Mouse (Mus musculus): ENCODE results near the gene Ino80d. TPM values are rescaled to one million over a fixed set of nuclear protein-coding genes. Genes with fewer than 3 reads are reported as not detected.
A peak's percentile ranks its signal among the peaks of the same experiment; 100 is the strongest.

Gene Ino80d
- polyA plus RNA-seq, 1 experiment from 2014 or later, result 13.4 TPM

DNA sequence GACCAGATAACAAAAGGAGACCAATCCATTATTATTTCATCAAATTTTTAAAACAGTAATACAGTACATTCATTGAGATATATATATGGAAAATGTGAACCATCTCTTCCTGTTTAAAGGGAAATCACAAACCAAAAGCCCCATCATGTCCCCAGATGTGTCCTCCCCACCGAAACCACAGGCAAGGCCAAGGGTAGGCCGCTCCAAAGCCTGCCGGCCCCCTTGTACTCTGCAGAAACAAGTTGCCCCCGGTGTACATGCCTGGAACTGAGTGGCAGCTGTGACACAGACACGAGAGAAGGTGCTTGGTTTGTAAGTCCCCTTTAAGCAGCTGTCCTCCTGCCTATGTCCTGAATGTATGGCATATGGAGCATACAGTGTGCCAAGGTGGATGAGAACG, 66.5 kb downstream of the Ino80d start:
- no peak overlapping the region for H3K4me2 ChIP-seq (replicated peaks)

DNA sequence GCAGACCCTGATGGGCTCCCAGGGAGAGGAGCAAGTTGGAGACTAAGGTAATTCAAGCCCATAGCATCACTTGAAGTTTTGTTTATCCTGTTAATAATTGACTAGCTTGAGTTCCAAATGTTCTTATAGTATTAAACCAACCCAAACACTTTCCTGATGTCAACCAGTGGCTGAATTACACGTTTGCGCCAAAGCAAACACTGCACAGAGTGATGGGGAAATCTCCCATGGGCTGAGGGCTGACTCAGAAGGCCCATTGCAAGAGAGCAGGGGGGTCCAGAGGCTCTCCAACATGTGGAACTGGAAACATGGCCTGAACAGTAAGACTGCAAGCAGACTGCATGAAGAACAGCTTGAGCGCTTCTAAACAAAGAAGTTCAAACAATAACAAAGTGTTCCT, 81.5 kb downstream of the Ino80d start:
- no peaks in the 10 kb centered on the region for H3K9me3 ChIP-seq (replicated peaks)
- H3K27me3 ChIP-seq, result no peaks in the 10 kb centered on the region
- ATAC-seq (ENCODE audit: low FRiP score), result no peak
- WGBS, result 82% methylated on average over 3 of the region's 3 CpGs
- H3K9ac ChIP-seq, result no peak overlapping the region
- H3K4me2 ChIP-seq (replicated peaks), result no peak overlapping the region
- H3K36me3 ChIP-seq, result no peaks in the 10 kb centered on the region
- H3K4me3 ChIP-seq, result no peak overlapping the region
- no peak overlapping the region for H3K27ac ChIP-seq
- no peaks in the 10 kb centered on the region for H3K4me1 ChIP-seq

More for the DNA sequence above, 66.5 kb downstream of the Ino80d start:
- Histone ChIP-seq H3K27me3 (no peaks in the 10 kb centered on the region), H3K9ac (no peak overlapping the region), H3K4me3 (no peak overlapping the region), H3K9me3 (replicated peaks) (no peaks in the 10 kb centered on the region), H3K4me1 (0 out of 2 replicates have a peak, but pooled peaks cover 3% of the 10 kb centered on the region), H3K27ac (no peak overlapping the region), H3K36me3 (no peaks in the 10 kb centered on the region)
- 83% methylated on average over 6 of the region's 6 CpGs for WGBS
- ATAC-seq (ENCODE audit: low FRiP score), result no peak

DNA sequence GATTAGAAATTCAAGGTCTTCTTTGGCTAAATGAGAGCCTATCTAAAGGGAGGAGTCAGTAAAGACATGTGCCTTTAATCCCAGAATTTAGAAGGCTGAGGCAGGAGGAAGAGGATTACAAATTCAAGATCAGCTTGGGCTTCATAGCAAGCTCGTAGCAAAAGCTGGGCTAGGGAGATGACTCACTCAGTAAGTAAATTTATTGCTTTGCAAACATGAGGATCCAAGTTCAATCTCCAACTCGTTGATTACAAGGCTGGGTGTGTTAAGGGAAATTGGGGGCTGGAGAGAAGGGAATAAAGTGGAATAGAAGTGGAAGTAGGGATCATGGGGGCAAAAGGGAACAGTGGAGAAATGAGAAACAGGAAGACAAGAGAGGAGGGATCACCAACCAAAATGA, 94.6 kb downstream of the Ino80d start:
- Histone ChIP-seq H3K9ac (no peak overlapping the region), H3K27ac (no peak overlapping the region), H3K9me3 (replicated peaks) (no peaks in the 10 kb centered on the region), H3K36me3 (no peaks in the 10 kb centered on the region), H3K4me2 (replicated peaks) (no peak overlapping the region), H3K27me3 (no peaks in the 10 kb centered on the region), H3K4me1 (no peaks in the 10 kb centered on the region), H3K4me3 (no peak overlapping the region)
- no peak for ATAC-seq (ENCODE audit: low FRiP score)
- WGBS, result 62% methylated on average over 2 of the region's 2 CpGs

DNA sequence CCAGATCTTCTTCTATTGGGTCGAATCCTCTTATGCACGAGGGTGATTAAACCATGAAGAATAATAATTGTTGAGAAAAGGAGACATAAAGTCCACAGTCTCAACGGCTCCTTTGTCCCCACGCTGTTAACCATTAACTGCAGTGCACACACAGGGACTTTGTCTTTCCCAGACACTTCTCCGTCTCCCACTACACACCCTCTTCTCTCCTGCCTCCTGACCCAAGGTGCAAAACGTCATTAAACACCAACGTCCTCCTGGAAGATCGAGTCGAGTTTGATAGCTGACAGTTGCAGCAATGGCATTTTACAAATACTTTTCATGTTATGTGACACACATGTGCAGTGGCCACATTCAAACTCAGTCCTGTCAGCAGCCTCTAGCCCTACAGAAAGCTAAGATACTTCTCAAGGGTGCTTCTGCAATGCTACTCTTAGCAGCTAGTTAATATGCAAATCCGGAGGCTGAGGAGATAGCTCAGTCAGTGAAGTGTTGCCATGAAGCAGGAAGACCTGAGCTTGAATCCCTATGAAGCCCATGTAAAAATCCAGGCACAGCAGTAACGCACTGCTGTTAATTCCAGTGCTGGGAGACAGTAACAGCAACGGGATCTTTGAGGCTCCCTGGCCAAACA, 109.3 kb downstream of the Ino80d start:
- H3K9me3 ChIP-seq (replicated peaks), result no peaks in the 10 kb centered on the region

DNA sequence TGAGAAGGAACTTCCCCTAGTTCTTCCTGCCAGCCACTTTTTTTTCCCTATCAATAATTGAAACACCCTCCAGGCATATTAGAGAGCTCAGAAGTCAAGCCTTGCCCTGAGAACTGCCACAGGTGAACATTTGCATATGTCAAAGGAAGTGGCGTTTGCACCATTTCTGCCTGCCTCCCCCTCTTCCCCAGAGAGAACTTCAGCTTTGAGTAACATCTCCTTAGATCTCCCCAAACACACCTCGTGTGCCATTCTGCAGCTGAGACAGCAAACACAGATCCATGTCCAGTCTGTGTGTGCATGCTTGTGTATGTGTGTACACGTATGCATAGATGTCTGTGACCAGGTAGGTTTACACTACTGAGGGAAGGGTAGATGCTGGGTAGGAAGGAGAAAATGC, 112.6 kb downstream of the Ino80d start:
- H3K4me2 ChIP-seq (replicated peaks), result no peak overlapping the region
- H3K4me3 ChIP-seq, result no peak overlapping the region
- WGBS, result 65% methylated on average over 3 of the region's 3 CpGs
- H3K9me3 ChIP-seq (replicated peaks), result no peaks in the 10 kb centered on the region
- H3K4me1 ChIP-seq, result no peaks in the 10 kb centered on the region
- H3K9ac ChIP-seq, result no peak overlapping the region
- ATAC-seq (ENCODE audit: low FRiP score), result no peak
- H3K27ac ChIP-seq, result no peak overlapping the region
- H3K36me3 ChIP-seq, result no peaks in the 10 kb centered on the region
- no peaks in the 10 kb centered on the region for H3K27me3 ChIP-seq

More for the DNA sequence above, 109.3 kb downstream of the Ino80d start:
- no peaks in the 10 kb centered on the region for H3K4me1 ChIP-seq
- no peak overlapping the region for H3K4me2 ChIP-seq (replicated peaks)
- H3K27ac ChIP-seq, result no peak overlapping the region
- H3K4me3 ChIP-seq, result no peak overlapping the region
- ATAC-seq (ENCODE audit: low FRiP score), result no peak
- 52% methylated on average over 12 of the region's 12 CpGs for WGBS
- no peaks in the 10 kb centered on the region for H3K36me3 ChIP-seq
- H3K27me3 ChIP-seq, result no peaks in the 10 kb centered on the region
- no peak overlapping the region for H3K9ac ChIP-seq

DNA sequence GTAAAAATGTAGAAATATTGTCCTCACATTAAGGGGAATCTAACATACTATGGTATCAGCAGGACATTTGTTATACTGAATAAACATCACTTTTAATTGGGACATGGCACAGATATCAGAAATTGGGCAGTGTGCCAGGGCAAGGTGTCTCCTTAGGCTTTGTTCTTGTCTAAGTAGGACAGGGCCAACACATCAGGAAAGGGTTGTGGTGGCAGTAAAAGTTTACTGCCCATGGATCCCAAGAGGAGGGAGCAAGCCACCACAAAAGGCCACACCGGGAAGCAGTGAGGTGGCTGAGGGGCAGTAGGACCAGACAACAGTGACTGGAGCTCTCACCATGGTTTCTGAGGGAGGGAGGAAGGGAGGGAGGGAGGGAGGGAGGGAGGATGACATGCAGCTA, 121.1 kb downstream of the Ino80d start:
- no peaks in the 10 kb centered on the region for H3K36me3 ChIP-seq
- 50% methylated on average over 1 of the region's 1 CpGs for WGBS

DNA sequence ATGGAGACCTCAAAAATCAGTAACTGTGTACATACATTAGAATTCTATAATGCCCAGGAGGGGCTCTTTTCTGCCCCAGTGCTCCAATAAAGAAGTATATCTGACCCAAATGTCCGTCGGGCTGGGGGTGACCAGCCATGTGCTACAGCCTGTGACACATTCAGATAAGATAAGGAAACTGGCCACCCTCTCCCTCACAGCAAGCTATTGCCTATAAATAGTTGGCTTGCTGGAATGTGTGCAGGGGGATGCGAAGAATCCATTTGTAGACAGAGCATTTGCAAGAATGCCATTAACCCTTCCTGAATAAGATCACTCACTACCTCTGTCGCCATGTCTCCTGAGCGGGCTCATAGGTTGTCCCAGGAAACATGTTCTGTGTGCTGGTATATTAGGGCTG, 121.8 kb downstream of the Ino80d start:
- Histone ChIP-seq H3K4me3 (no peak overlapping the region), H3K9me3 (replicated peaks) (no peaks in the 10 kb centered on the region), H3K36me3 (no peaks in the 10 kb centered on the region), H3K4me1 (no peaks in the 10 kb centered on the region), H3K27me3 (no peaks in the 10 kb centered on the region), H3K4me2 (replicated peaks) (no peak overlapping the region), H3K9ac (no peak overlapping the region), H3K27ac (no peak overlapping the region)
- ATAC-seq (ENCODE audit: low FRiP score), result no peak
- WGBS, result 84% methylated on average over 5 of the region's 5 CpGs

More for the DNA sequence above, 121.1 kb downstream of the Ino80d start:
- H3K4me3 ChIP-seq, result no peak overlapping the region
- no peaks in the 10 kb centered on the region for H3K4me1 ChIP-seq
- H3K27ac ChIP-seq, result no peak overlapping the region
- H3K9me3 ChIP-seq (replicated peaks), result no peaks in the 10 kb centered on the region
- ATAC-seq (ENCODE audit: low FRiP score), result no peak
- no peak overlapping the region for H3K9ac ChIP-seq
- H3K4me2 ChIP-seq (replicated peaks), result no peak overlapping the region
- H3K27me3 ChIP-seq, result no peaks in the 10 kb centered on the region

DNA sequence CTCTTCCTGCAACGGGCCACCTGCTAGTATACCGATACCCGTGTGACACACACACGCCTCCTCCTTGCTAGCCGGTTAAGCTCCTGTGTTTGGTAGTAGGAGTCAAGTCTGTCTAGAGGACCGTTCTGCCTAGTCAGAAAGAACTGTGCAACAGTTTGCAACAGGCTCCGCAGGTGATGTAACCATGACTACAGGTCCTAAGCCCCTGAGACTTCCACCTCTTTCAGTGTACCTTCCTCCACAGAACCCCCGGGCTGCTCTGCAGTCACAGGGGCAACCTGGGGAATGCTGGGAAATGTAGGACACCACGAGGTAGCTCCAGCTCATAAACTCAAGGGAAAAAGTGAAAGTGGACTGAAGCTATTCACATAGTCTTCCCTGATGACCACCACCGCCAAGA, 123.4 kb downstream of the Ino80d start:
- ATAC-seq (ENCODE audit: low FRiP score), result no peak

DNA sequence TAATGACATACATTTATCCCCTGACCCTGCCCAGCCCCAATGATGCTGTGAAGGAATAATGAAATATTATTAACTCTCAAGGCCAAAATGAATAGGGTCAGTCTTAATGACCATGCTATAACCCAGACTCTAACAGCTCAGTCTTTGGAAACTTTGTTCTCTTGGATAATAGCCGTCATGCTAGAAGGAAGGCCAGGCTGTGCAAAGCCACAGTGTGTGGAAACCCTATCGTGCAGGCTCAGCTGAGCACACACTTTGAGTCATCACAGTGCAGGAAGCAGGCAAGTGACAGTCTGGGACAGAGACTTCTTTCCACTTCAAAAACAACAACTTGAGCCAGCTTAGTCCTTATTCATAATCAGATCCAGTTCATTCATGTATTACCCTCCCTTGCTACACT, 126.9 kb downstream of the Ino80d start:
- no peaks in the 10 kb centered on the region for H3K27me3 ChIP-seq
- no peak overlapping the region for H3K27ac ChIP-seq
- no peaks in the 10 kb centered on the region for H3K36me3 ChIP-seq
- no peak for ATAC-seq (ENCODE audit: low FRiP score)
- 72% methylated on average over 2 of the region's 2 CpGs for WGBS
- H3K4me3 ChIP-seq, result no peak overlapping the region
- no peaks in the 10 kb centered on the region for H3K9me3 ChIP-seq (replicated peaks)
- H3K9ac ChIP-seq, result no peak overlapping the region
- H3K4me1 ChIP-seq, result no peaks in the 10 kb centered on the region
- H3K4me2 ChIP-seq (replicated peaks), result no peak overlapping the region

More for the DNA sequence above, 123.4 kb downstream of the Ino80d start:
- no peaks in the 10 kb centered on the region for H3K9me3 ChIP-seq (replicated peaks)
- 85% methylated on average over 10 of the region's 10 CpGs for WGBS
- no peaks in the 10 kb centered on the region for H3K27me3 ChIP-seq
- no peak overlapping the region for H3K9ac ChIP-seq
- no peak overlapping the region for H3K4me2 ChIP-seq (replicated peaks)
- no peaks in the 10 kb centered on the region for H3K4me1 ChIP-seq
- H3K36me3 ChIP-seq, result no peaks in the 10 kb centered on the region
- H3K4me3 ChIP-seq, result no peak overlapping the region
- no peak overlapping the region for H3K27ac ChIP-seq

DNA sequence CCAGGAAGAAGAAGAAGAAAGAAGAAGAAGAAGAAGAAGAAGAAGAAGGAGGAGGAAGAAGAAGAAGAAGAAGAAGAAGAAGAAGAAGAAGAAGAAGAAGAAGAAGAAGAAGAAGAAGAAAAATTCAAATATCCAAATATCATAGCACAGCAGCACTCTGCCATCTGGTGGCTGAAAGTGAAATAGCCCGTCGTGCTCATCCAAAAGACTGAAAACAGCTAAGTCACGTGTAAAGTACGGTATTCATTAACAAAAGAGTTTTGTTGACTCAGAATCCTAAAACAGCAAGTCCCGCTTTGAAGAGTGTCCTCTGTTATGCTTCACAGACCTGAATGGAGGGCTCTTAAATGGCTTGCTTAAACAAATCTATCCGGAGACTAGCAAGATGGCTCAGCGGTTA, 128.2 kb downstream of the Ino80d start:
- Histone ChIP-seq H3K27me3 (no peaks in the 10 kb centered on the region), H3K9ac (no peak overlapping the region), H3K36me3 (no peaks in the 10 kb centered on the region), H3K27ac (no peak overlapping the region), H3K4me2 (replicated peaks) (peak overlapping the region; percentile 25; the same call in 1 of the 2 replicates), H3K9me3 (replicated peaks) (no peaks in the 10 kb centered on the region), H3K4me1 (no peaks in the 10 kb centered on the region), H3K4me3 (no peak overlapping the region)
- WGBS, result 22% methylated on average over 7 of the region's 7 CpGs
- no peak for ATAC-seq (ENCODE audit: low FRiP score)

DNA sequence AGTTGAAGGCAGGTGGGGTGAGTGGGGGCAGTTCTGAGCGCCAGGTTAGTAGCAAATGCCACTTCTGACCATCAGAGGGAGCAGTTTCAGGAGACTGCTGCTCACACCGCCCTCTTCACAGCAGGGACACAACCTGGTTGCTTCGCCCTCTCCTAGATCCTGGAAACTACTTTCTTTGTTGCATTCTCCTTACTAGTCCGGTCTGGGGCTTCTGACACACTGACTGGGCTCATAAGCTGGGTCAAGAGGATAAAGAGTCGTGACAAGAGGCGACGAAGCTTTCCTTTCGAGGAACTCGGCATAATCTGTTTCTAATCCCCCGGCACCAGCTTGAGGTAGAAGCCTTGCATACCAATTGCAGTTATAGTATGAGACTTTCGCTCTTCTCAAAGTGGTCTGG, 129.9 kb downstream of the Ino80d start:
- no peak overlapping the region; the same call in 1 of the 2 replicates for H3K4me3 ChIP-seq
- H3K27me3 ChIP-seq, result no peaks in the 10 kb centered on the region
- H3K4me1 ChIP-seq, result no peaks in the 10 kb centered on the region
- H3K36me3 ChIP-seq, result no peaks in the 10 kb centered on the region
- no peak for ATAC-seq (ENCODE audit: low FRiP score)
- 33% methylated on average over 11 of the region's 11 CpGs for WGBS
- no peak overlapping the region for H3K27ac ChIP-seq
- no peaks in the 10 kb centered on the region for H3K9me3 ChIP-seq (replicated peaks)
- peak overlapping the region; percentile 36 for H3K4me2 ChIP-seq (replicated peaks)
- H3K9ac ChIP-seq, result no peak overlapping the region

DNA sequence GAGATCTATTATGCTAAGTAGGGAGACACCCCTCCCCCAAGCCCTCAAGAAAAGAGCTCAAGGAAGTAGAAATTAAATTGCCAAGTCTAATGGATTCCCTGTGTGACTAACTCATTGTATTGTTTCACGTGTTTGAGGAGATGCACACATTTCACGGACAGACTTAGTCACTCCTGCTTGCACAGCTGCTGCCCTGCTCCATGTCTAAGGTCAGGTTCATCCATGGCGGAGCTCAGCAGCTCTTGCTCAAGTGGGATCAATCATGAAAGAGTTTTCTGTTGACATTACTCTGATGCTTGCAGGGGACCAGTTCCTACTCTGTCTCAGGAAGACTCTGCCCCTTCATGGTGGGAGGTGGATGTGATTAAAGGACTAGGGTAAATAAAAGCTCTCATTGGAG, 137.7 kb downstream of the Ino80d start:
- 35% methylated on average over 3 of the region's 3 CpGs for WGBS
- H3K36me3 ChIP-seq, result no peaks in the 10 kb centered on the region
- H3K9me3 ChIP-seq (replicated peaks), result no peaks in the 10 kb centered on the region
- H3K9ac ChIP-seq, result no peak overlapping the region
- no peak overlapping the region for H3K4me3 ChIP-seq
- no peak overlapping the region for H3K4me2 ChIP-seq (replicated peaks)
- H3K27ac ChIP-seq, result no peak overlapping the region
- ATAC-seq (ENCODE audit: low FRiP score), result no peak
- H3K4me1 ChIP-seq, result no peaks in the 10 kb centered on the region
- H3K27me3 ChIP-seq, result no peaks in the 10 kb centered on the region

DNA sequence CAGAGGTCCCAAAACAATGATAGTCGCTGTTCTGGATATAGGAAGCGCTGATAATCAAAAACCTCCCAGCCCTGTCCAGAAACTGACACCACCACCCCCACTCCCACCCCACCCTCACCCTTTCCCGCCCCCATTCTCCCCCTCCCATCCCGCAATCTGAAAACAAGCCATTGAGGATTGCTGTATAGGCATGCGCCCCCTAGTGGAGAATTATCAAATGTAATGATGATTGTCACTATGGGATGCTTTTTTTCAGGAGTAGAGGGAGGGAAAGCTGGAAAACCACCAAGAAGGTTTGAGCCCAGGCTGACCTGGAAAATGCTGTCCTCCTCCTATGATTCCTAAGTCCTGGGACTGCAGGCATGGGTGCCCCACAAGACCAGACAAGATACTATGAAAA, 147.6 kb downstream of the Ino80d start:
- Histone ChIP-seq H3K4me1 (peaks cover 11% of the 10 kb centered on the region; the same call in 1 of the 2 replicates), H3K4me2 (replicated peaks) (no peak overlapping the region), H3K27ac (no peak overlapping the region), H3K36me3 (no peaks in the 10 kb centered on the region), H3K9me3 (replicated peaks) (no peaks in the 10 kb centered on the region), H3K9ac (no peak overlapping the region), H3K4me3 (no peak overlapping the region), H3K27me3 (no peaks in the 10 kb centered on the region)
- WGBS, result 19% methylated on average over 5 of the region's 5 CpGs
- ATAC-seq (ENCODE audit: low FRiP score), result no peak

Measured in hindbrain, embryonic 12.5 days (tissue).